Mouse (Mus musculus) liver, adult 2 months (tissue): ENCODE results near the gene Vps4a.
"Not testable (repeated sequence)": the region's sequence is repeated elsewhere in the genome, so short reads cannot be mapped to it uniquely, and the experiment has no call there.

Experiments used
- CTCF ChIP-seq: fragments of 200-500 bp; IDR thresholded peaks from 2 replicates; pipeline ENCODE4 v1.5.1; 2011; ENCODE audit warnings: low read depth, low read length, control low read depth
- POLR2A ChIP-seq: fragments of 200-500 bp; IDR thresholded peaks from 2 replicates; pipeline ENCODE4 v1.6.1; 2011; ENCODE audit warnings: low read length, control low read depth; ENCODE audit not compliant: insufficient read depth; ENCODE audit errors: extremely low read depth

DNA sequence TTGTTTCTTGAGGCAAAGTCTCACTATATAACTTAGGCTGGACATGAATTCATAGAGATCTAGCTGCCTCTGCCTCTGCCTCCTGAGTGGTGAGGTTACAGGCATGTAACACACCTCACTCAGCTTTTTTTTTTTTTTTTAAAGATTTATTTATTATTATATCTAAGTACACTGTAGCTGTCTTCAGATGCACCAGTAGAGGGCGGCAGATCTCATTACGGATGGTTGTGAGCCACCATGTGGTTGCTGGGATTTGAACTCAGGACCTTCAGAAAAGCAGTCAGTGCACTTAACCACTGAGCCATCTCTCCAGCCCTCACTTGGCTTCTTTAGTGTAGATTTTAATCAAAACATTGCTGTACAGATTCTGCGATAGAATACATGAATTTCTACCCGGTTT lies 34.7 kb upstream of the Vps4a start:
- TF ChIP-seq CTCF, POLR2A: not testable (repeated sequence)
